Mouse (Mus musculus): Measurements from ENCODE around the gene Cacna1g.

- TF ChIP-seq GATA1 (IDR thresholded peaks at IDR 0.05; ENCODE audit: borderline replicate concordance, low read length) (no peak), FLI1 (IDR thresholded peaks at IDR 0.05; ENCODE audit: low read length) (no peak)
These were observed 68.7 kb downstream of the Cacna1g start for GRCm38 (mm10) chr11:94405348-94405747.

Data from megakaryocyte, embryonic 14.5 days (primary cell).